Mouse (Mus musculus) cerebellum, adult 2 months (tissue): Measurements from ENCODE around the gene Hunk.

Source experiments
- CTCF ChIP-seq: fragments of 200-500 bp; IDR thresholded peaks from 2 replicates; pipeline ENCODE4 v1.5.1; 2011; ENCODE audit warnings: low read depth, mild to moderate bottlenecking, control low read depth, low read length, moderate library complexity, borderline replicate concordance; ENCODE audit not compliant: insufficient read depth
- POLR2A ChIP-seq: fragments of 200-500 bp; IDR thresholded peaks from 2 replicates; pipeline ENCODE4 v1.6.1; 2011; ENCODE audit warnings: low read length, control low read depth, borderline replicate concordance; ENCODE audit not compliant: insufficient read depth

- TF ChIP-seq CTCF (no peak), POLR2A (no peak)
Measured at GRCm38 (mm10) chr16:90491898-90492499, 106.2 kb downstream of the Hunk start.
